Mouse (Mus musculus): ENCODE results near the gene Hdac1. TPM values are rescaled to one million over a fixed set of nuclear protein-coding genes. Genes with fewer than 3 reads are reported as not detected.
"Not testable (repeated sequence)": the region's sequence is repeated elsewhere in the genome, so short reads cannot be mapped to it uniquely, and the experiment has no call there.

The Hdac1 gene
- polyA plus RNA-seq, 1 experiment from 2014 or later = 77.8 TPM

GRCm38 (mm10) chr4:129528901-129529300 lies 13.6 kb downstream of the Hdac1 start:
- H3K4me2 ChIP-seq; H3K27ac ChIP-seq (replicated peaks): not testable (repeated sequence)

GRCm38 (mm10) chr4:129525889-129526288 lies 16.6 kb downstream of the Hdac1 start:
- Histone ChIP-seq H3K4me2 (no peak overlapping the region), H3K4me3 (replicated peaks) (no peak overlapping the region), H3K4me1 (no peaks in the 10 kb centered on the region), H3K27me3 (replicated peaks) (no peaks in the 10 kb centered on the region), H3K36me3 (peaks cover 60% of the 10 kb centered on the region), H3K9ac (replicated peaks) (no peak overlapping the region), H3K27ac (replicated peaks) (no peak overlapping the region), H3K9me3 (replicated peaks) (no peaks in the 10 kb centered on the region)
- 90% methylated on average over 3 of the region's 3 CpGs for WGBS
- ATAC-seq (ENCODE audit: low FRiP score) = no peak

More at GRCm38 (mm10) chr4:129528901-129529300, 13.6 kb downstream of the Hdac1 start:
- not testable (repeated sequence) for ATAC-seq (ENCODE audit: low FRiP score); H3K27me3 ChIP-seq (replicated peaks); H3K9ac ChIP-seq (replicated peaks); H3K4me1 ChIP-seq; H3K9me3 ChIP-seq (replicated peaks); H3K4me3 ChIP-seq (replicated peaks)
- H3K36me3 ChIP-seq = peaks cover 50% of the 10 kb centered on the region
- 96% methylated on average over 6 of the region's 6 CpGs for WGBS

- no peaks in the 10 kb centered on the region for H3K9me3 ChIP-seq (replicated peaks)
- H3K36me3 ChIP-seq = peaks cover 59% of the 10 kb centered on the region
- H3K27me3 ChIP-seq (replicated peaks) = no peaks in the 10 kb centered on the region
- H3K9ac ChIP-seq (replicated peaks) = no peak overlapping the region
- no peak for ATAC-seq (ENCODE audit: low FRiP score)
- no peak overlapping the region for H3K4me3 ChIP-seq (replicated peaks)
- WGBS = 92% methylated on average over 5 of the region's 5 CpGs
- H3K27ac ChIP-seq (replicated peaks) = no peak overlapping the region
- no peaks in the 10 kb centered on the region for H3K4me1 ChIP-seq
- H3K4me2 ChIP-seq = no peak overlapping the region
Measured at GRCm38 (mm10) chr4:129525338-129525737, 17.2 kb downstream of the Hdac1 start.

GRCm38 (mm10) chr4:129518519-129518918 lies 24.0 kb downstream of the Hdac1 start:
- ATAC-seq (ENCODE audit: low FRiP score) = no peak
- H3K9me3 ChIP-seq (replicated peaks) = no peaks in the 10 kb centered on the region
- no peak overlapping the region for H3K9ac ChIP-seq (replicated peaks)
- H3K27ac ChIP-seq (replicated peaks) = no peak overlapping the region
- H3K4me1 ChIP-seq = peaks cover 20% of the 10 kb centered on the region
- WGBS = 90% methylated on average over 8 of the region's 8 CpGs
- no peak overlapping the region for H3K4me3 ChIP-seq (replicated peaks)
- H3K4me2 ChIP-seq = no peak overlapping the region
- H3K27me3 ChIP-seq (replicated peaks) = no peaks in the 10 kb centered on the region
- peaks cover 55% of the 10 kb centered on the region for H3K36me3 ChIP-seq

- 52% methylated on average over 2 of the region's 2 CpGs for WGBS
- Histone ChIP-seq H3K4me2 (no peak overlapping the region), H3K36me3 (peaks cover 39% of the 10 kb centered on the region), H3K9me3 (replicated peaks) (no peaks in the 10 kb centered on the region), H3K9ac (replicated peaks) (no peak overlapping the region), H3K4me3 (replicated peaks) (no peak overlapping the region), H3K27ac (replicated peaks) (no peak overlapping the region), H3K27me3 (replicated peaks) (no peaks in the 10 kb centered on the region), H3K4me1 (peaks cover 32% of the 10 kb centered on the region)
- no peak for ATAC-seq (ENCODE audit: low FRiP score)
Measured at GRCm38 (mm10) chr4:129516925-129517324, 25.6 kb downstream of the Hdac1 start.

- H3K9me3 ChIP-seq (replicated peaks) = no peaks in the 10 kb centered on the region
- peaks cover 23% of the 10 kb centered on the region for H3K36me3 ChIP-seq
- H3K9ac ChIP-seq (replicated peaks) = peak overlapping the region; percentile 100
- 0% methylated on average over 34 of the region's 35 CpGs for WGBS
- ATAC-seq (ENCODE audit: low FRiP score) = peak; percentile 44
- H3K27ac ChIP-seq (replicated peaks) = peak overlapping the region; percentile 99
- no peaks in the 10 kb centered on the region for H3K27me3 ChIP-seq (replicated peaks)
- peak overlapping the region; percentile 85 for H3K4me2 ChIP-seq
- peaks cover 49% of the 10 kb centered on the region for H3K4me1 ChIP-seq
- H3K4me3 ChIP-seq (replicated peaks) = peak overlapping the region; percentile 99
Measured at GRCm38 (mm10) chr4:129514300-129514898, 28.1 kb downstream of the Hdac1 start.

- H3K4me2 ChIP-seq = peak overlapping the region; percentile 85
- H3K9me3 ChIP-seq (replicated peaks) = no peaks in the 10 kb centered on the region
- 0% methylated on average over 36 of the region's 57 CpGs for WGBS
- peak overlapping the region; percentile 99 for H3K27ac ChIP-seq (replicated peaks)
- H3K4me1 ChIP-seq = peaks cover 54% of the 10 kb centered on the region
- peak overlapping the region; percentile 99 for H3K4me3 ChIP-seq (replicated peaks)
- H3K27me3 ChIP-seq (replicated peaks) = no peaks in the 10 kb centered on the region
- H3K9ac ChIP-seq (replicated peaks) = peak overlapping the region; percentile 100
- H3K36me3 ChIP-seq = peaks cover 22% of the 10 kb centered on the region
- ATAC-seq (ENCODE audit: low FRiP score) = peak; percentile 43
Measured at GRCm38 (mm10) chr4:129513891-129514290, 28.6 kb downstream of the Hdac1 start.

GRCm38 (mm10) chr4:129513086-129513767 lies 29.3 kb downstream of the Hdac1 start, which contains the start of gene Marcksl1:
TSS of gene Marcksl1 (plus strand) at chr4:129513581.
- H3K4me2 ChIP-seq = peak within 1 kb of the TSS; percentile 85
- H3K36me3 ChIP-seq = peaks cover 16% of the 10 kb centered on the region
- no peaks in the 10 kb centered on the region for H3K27me3 ChIP-seq (replicated peaks)
- H3K9ac ChIP-seq (replicated peaks) = peak within 1 kb of the TSS; percentile 100
- WGBS = 7% methylated on average over 47 of the region's 47 CpGs
- peak; percentile 90 for ATAC-seq (ENCODE audit: low FRiP score)
- peak within 1 kb of the TSS; percentile 99 for H3K27ac ChIP-seq (replicated peaks)
- H3K4me1 ChIP-seq = peaks cover 57% of the 10 kb centered on the region
- no peaks in the 10 kb centered on the region for H3K9me3 ChIP-seq (replicated peaks)
- H3K4me3 ChIP-seq (replicated peaks) = peak within 1 kb of the TSS; percentile 99

- 20% methylated on average over 6 of the region's 6 CpGs for WGBS
- peaks cover 2% of the 10 kb centered on the region for H3K36me3 ChIP-seq
- no peak for ATAC-seq (ENCODE audit: low FRiP score)
- no peaks in the 10 kb centered on the region for H3K9me3 ChIP-seq (replicated peaks)
- peaks cover 52% of the 10 kb centered on the region for H3K4me1 ChIP-seq
- no peak overlapping the region for H3K4me2 ChIP-seq
- no peak overlapping the region for H3K4me3 ChIP-seq (replicated peaks)
- H3K27ac ChIP-seq (replicated peaks) = peak overlapping the region; percentile 72
- H3K9ac ChIP-seq (replicated peaks) = no peak overlapping the region
- no peaks in the 10 kb centered on the region for H3K27me3 ChIP-seq (replicated peaks)
Measured at GRCm38 (mm10) chr4:129511413-129512096, 31.0 kb downstream of the Hdac1 start.

GRCm38 (mm10) chr4:129510723-129511412 lies 31.6 kb downstream of the Hdac1 start:
- no peak for ATAC-seq (ENCODE audit: low FRiP score)
- Histone ChIP-seq H3K9ac (replicated peaks) (no peak overlapping the region), H3K27ac (replicated peaks) (peak overlapping the region; percentile 72), H3K4me2 (no peak overlapping the region), H3K4me1 (peaks cover 48% of the 10 kb centered on the region), H3K27me3 (replicated peaks) (no peaks in the 10 kb centered on the region), H3K36me3 (no peaks in the 10 kb centered on the region), H3K4me3 (replicated peaks) (no peak overlapping the region), H3K9me3 (replicated peaks) (no peaks in the 10 kb centered on the region)
- WGBS = 33% methylated on average over 6 of the region's 6 CpGs

GRCm38 (mm10) chr4:129509650-129510049 lies 32.9 kb downstream of the Hdac1 start:
- no peak overlapping the region for H3K9ac ChIP-seq (replicated peaks)
- H3K9me3 ChIP-seq (replicated peaks) = no peaks in the 10 kb centered on the region
- no peak for ATAC-seq (ENCODE audit: low FRiP score)
- H3K4me2 ChIP-seq = no peak overlapping the region
- WGBS = 70% methylated on average over 3 of the region's 3 CpGs
- H3K4me3 ChIP-seq (replicated peaks) = no peak overlapping the region
- no peaks in the 10 kb centered on the region for H3K27me3 ChIP-seq (replicated peaks)
- peaks cover 37% of the 10 kb centered on the region for H3K4me1 ChIP-seq
- no peak overlapping the region for H3K27ac ChIP-seq (replicated peaks)
- no peaks in the 10 kb centered on the region for H3K36me3 ChIP-seq

Measured in neural tube, embryonic 15.5 days (tissue).